Mouse (Mus musculus): ENCODE results near the gene Fzd10. TPM values are rescaled to one million over a fixed set of nuclear protein-coding genes. Genes with fewer than 3 reads are reported as not detected.
A peak's percentile ranks its signal among the peaks of the same experiment; 100 is the strongest.

Fzd10 gene
- total and polyA plus RNA-seq, 2 experiments from 2014 or later: 2.7 to 22.1 TPM

DNA sequence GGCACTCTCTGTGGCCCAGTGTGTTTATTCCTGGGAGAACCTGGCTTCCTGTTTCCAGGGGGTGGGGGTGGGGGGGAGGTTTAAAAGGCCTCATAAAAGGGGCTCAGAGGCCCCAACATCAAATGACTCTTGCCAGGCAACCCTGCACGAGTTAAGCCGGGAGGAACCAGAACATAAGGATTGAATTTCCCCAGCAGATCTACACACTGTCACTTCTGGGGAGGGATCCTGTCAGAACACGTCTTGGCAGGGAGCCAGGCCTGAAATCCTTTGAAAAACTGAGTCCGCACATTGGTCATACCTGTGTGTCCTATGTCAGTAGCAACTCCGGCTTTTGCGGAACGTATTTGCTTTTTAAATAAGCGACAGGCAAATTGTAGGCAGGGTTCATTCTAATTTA, 19.3 kb downstream of the Fzd10 start:
- Histone ChIP-seq H3K9me3 (ENCODE audit: low read length) (no peaks in the 10 kb centered on the region), H3K4me1 (ENCODE audit: insufficient read depth, low read length) (peaks cover 4% of the 10 kb centered on the region; the same call in 1 of the 2 replicates), H3K4me3 (ENCODE audit: low read length) (no peak overlapping the region), H3K9ac (replicated peaks; ENCODE audit: low read length) (no peak overlapping the region), H3K27ac (no peak overlapping the region), H3K4me2 (ENCODE audit: low read depth, low read length) (no peak overlapping the region), H3K36me3 (ENCODE audit: insufficient read depth, low read length) (no peaks in the 10 kb centered on the region), H3K27me3 (ENCODE audit: insufficient read depth, low read length) (no peaks in the 10 kb centered on the region)
- DNase-seq (ENCODE audit: low spot score) (peak; percentile 41), ATAC-seq (no peak)
- no peak for TF ChIP-seq CTCF (IDR thresholded peaks at IDR 0.05; ENCODE audit: low read depth)
- WGBS: 31% methylated on average over 8 of the region's 8 CpGs

DNA sequence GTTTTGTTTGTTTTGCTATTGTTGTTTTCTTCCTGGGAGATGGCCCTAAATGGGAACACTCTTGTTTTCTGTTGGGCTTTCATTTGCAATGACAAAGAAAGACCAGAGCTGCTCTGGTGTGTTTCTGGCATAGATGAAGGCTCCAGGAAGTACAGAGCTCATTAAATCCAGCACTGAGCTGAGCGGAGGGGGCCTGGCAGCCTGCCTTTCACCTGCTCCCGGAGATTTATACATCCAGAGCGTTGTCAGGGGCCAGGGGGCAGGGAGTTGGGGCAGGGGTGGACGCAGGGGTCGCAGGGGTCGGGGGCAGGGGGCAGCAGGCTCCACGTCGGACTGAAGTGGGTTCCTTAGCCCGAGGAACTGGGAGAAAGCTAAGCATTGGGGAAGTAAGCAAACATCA, 19.8 kb downstream of the Fzd10 start:
- H3K4me1 ChIP-seq (ENCODE audit: insufficient read depth, low read length): peaks cover 4% of the 10 kb centered on the region; the same call in 1 of the 2 replicates
- 8% methylated on average over 9 of the region's 9 CpGs for WGBS
- no peak overlapping the region for H3K27ac ChIP-seq
- H3K4me2 ChIP-seq (ENCODE audit: low read depth, low read length): no peak overlapping the region
- peak; percentile 30 for DNase-seq (ENCODE audit: low spot score)
- H3K36me3 ChIP-seq (ENCODE audit: insufficient read depth, low read length): no peaks in the 10 kb centered on the region
- no peak overlapping the region for H3K4me3 ChIP-seq (ENCODE audit: low read length)
- H3K9ac ChIP-seq (replicated peaks; ENCODE audit: low read length): no peak overlapping the region
- H3K27me3 ChIP-seq (ENCODE audit: insufficient read depth, low read length): no peaks in the 10 kb centered on the region
- ATAC-seq: no peak
- H3K9me3 ChIP-seq (ENCODE audit: low read length): no peaks in the 10 kb centered on the region
- no peak for TF ChIP-seq CTCF (IDR thresholded peaks at IDR 0.05; ENCODE audit: low read depth)

DNA sequence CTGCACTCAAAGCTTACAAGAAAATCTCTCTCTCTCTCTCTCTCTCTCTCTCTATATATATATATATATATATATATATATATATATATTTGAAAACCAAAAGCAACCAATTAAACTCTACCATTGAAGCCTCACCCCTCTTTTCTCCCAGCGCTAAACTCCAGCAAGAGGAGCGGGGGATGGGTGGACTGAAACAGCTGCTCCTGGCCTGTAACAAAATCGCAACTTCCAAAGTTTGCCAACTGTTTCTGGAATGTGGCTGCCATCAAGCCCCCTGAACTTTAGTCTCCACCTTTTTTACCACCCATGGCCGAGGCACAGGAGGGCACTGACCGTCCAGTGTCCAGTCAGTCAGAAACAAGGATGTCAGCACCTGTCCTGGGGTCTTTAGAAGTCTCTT, 27.1 kb downstream of the Fzd10 start:
- DNase-seq (ENCODE audit: low spot score) (no peak), ATAC-seq (no peak)
- H3K27me3 ChIP-seq (ENCODE audit: insufficient read depth, low read length): no peaks in the 10 kb centered on the region
- no peaks in the 10 kb centered on the region for H3K9me3 ChIP-seq (ENCODE audit: low read length)
- H3K4me1 ChIP-seq (ENCODE audit: insufficient read depth, low read length): no peaks in the 10 kb centered on the region
- H3K4me3 ChIP-seq (ENCODE audit: low read length): no peak overlapping the region
- 51% methylated on average over 5 of the region's 5 CpGs for WGBS
- H3K9ac ChIP-seq (replicated peaks; ENCODE audit: low read length): no peak overlapping the region
- no peaks in the 10 kb centered on the region for H3K36me3 ChIP-seq (ENCODE audit: insufficient read depth, low read length)
- no peak for TF ChIP-seq CTCF (IDR thresholded peaks at IDR 0.05; ENCODE audit: low read depth)
- no peak overlapping the region for H3K4me2 ChIP-seq (ENCODE audit: low read depth, low read length)
- no peak overlapping the region for H3K27ac ChIP-seq

DNA sequence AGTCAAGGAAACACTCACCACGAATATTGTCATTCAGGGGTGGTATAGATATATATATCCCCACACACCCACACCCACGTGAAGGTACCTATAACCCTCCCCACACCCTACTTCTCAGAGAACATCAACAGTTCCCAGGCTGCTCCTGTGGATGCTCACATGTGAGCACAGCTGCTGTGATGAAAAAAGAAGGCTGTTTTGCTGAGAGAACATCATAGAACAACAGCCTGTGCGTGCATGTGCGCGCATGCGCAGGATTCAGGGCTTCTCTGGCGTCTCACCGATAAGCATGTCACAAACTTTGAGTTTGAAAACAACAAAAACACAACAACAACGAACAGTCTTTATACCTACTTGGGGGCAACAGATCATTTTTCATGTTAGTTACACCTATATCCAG, 36.0 kb downstream of the Fzd10 start:
- Histone ChIP-seq H3K36me3 (ENCODE audit: insufficient read depth, low read length) (no peaks in the 10 kb centered on the region), H3K4me3 (ENCODE audit: low read length) (no peak overlapping the region), H3K4me1 (ENCODE audit: insufficient read depth, low read length) (no peaks in the 10 kb centered on the region), H3K27ac (no peak overlapping the region), H3K4me2 (ENCODE audit: low read depth, low read length) (no peak overlapping the region), H3K9ac (replicated peaks; ENCODE audit: low read length) (no peak overlapping the region), H3K27me3 (ENCODE audit: insufficient read depth, low read length) (no peaks in the 10 kb centered on the region), H3K9me3 (ENCODE audit: low read length) (no peaks in the 10 kb centered on the region)
- WGBS: 90% methylated on average over 9 of the region's 9 CpGs
- ATAC-seq: no peak
- DNase-seq (ENCODE audit: low spot score): no peak
- TF ChIP-seq CTCF (IDR thresholded peaks at IDR 0.05; ENCODE audit: low read depth): no peak

DNA sequence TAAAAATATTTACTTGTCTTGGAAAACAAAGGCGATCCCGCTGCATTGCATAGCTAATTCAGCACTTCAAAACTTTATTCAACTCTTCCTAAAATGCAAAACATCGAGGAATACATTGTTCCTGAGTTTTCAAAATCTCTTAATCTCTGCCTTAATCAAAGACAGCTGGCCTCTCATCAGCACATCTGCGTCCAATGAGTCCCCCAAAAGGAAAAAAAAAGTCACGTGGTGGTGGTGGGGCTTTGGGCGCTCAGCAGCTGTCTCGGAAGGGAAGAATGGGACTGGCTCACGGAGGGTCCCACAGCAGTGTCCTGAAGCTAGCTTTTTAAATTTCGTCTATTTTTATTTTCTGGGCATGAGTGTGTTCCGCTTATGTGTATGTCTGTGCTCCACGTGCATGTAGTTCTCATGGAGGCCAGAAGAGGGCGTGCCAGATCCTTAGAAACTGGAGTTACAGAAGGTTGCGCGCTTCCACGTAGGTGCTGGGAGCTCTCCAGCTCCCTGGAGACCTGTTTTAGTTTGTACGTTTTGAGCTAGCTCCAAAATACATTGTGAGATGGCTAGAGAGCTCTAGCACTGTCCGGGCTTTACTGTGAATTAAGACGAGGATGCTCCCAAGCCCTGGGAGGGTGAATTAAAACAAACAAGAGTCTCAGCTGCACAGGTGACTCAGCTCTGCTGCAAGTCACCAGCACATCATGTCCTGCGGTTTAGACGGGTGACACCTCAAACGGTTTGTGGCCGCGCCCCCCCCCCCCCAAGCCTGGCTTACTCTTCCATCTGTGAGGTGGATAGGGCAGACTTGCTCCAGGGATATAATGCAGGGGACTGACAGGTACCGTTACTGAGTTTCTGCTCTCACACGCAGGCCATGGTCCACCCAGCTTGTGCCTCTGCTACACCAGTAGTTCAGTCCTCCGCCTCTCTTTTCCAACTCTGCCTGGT, 36.7 kb downstream of the Fzd10 start:
- Histone ChIP-seq H3K4me1 (ENCODE audit: insufficient read depth, low read length) (no peaks in the 10 kb centered on the region), H3K4me3 (ENCODE audit: low read length) (no peak overlapping the region), H3K9ac (replicated peaks; ENCODE audit: low read length) (no peak overlapping the region), H3K36me3 (ENCODE audit: insufficient read depth, low read length) (no peaks in the 10 kb centered on the region), H3K9me3 (ENCODE audit: low read length) (no peaks in the 10 kb centered on the region), H3K4me2 (ENCODE audit: low read depth, low read length) (no peak overlapping the region), H3K27me3 (ENCODE audit: insufficient read depth, low read length) (no peaks in the 10 kb centered on the region), H3K27ac (no peak overlapping the region)
- TF ChIP-seq CTCF (IDR thresholded peaks at IDR 0.05; ENCODE audit: low read depth): no peak; the same call in 1 of the 2 replicates
- ATAC-seq: no peak
- DNase-seq (ENCODE audit: low spot score): no peak
- 88% methylated on average over 25 of the region's 26 CpGs for WGBS

DNA sequence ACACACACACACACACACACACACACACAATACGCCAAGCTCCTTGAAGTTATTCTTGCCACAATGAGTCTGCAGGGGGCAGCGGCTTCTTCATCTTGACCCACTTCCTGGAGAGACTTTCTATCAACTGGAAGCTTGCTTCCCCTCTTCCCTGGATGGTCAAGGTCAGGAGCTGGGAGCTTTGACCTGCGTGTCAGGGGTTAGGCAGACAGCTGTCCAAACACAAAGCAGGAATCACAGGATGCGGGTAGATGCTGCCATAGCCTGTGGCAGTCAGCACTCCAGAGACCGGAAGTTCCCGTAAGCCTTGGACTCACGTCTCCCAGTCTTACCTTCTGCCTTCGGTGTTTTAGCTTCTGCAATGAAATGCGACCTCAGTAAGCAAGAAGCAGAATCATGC, 38.1 kb downstream of the Fzd10 start:
- Histone ChIP-seq H3K36me3 (ENCODE audit: insufficient read depth, low read length) (no peaks in the 10 kb centered on the region), H3K4me1 (ENCODE audit: insufficient read depth, low read length) (no peaks in the 10 kb centered on the region), H3K4me3 (ENCODE audit: low read length) (no peak overlapping the region), H3K9ac (replicated peaks; ENCODE audit: low read length) (no peak overlapping the region), H3K9me3 (ENCODE audit: low read length) (no peaks in the 10 kb centered on the region), H3K27ac (no peak overlapping the region), H3K27me3 (ENCODE audit: insufficient read depth, low read length) (no peaks in the 10 kb centered on the region), H3K4me2 (ENCODE audit: low read depth, low read length) (no peak overlapping the region)
- no peak for TF ChIP-seq CTCF (IDR thresholded peaks at IDR 0.05; ENCODE audit: low read depth)
- ATAC-seq (no peak), DNase-seq (ENCODE audit: low spot score) (no peak)
- WGBS: 55% methylated on average over 9 of the region's 9 CpGs

DNA sequence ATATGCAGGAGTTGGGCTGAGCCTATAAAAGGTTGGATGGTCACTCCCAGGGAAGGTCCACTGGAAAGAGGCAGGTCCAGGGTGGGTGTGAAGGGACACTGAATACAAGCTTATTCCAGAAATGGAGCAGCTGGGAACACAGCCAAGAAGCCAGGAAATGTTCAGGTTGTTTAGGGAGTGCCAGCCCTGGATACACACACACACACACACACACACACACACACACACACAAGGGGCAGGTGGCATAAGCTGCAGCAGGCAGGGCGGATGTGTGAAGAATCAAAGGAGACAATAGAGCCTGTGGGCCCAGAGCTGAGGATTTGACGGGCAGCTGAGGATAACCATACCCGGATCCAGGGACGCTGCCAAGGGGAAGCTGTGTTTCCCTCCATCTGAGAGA, 42.4 kb downstream of the Fzd10 start:
- peak overlapping the region; percentile 3; the same call in 1 of the 2 replicates for H3K27ac ChIP-seq
- TF ChIP-seq CTCF (IDR thresholded peaks at IDR 0.05; ENCODE audit: low read depth): no peak
- no peaks in the 10 kb centered on the region for H3K27me3 ChIP-seq (ENCODE audit: insufficient read depth, low read length)
- H3K4me2 ChIP-seq (ENCODE audit: low read depth, low read length): no peak overlapping the region
- no peak overlapping the region for H3K4me3 ChIP-seq (ENCODE audit: low read length)
- no peaks in the 10 kb centered on the region for H3K9me3 ChIP-seq (ENCODE audit: low read length)
- 35% methylated on average over 4 of the region's 4 CpGs for WGBS
- peak; percentile 48 for DNase-seq (ENCODE audit: low spot score)
- no peak for ATAC-seq
- H3K4me1 ChIP-seq (ENCODE audit: insufficient read depth, low read length): no peaks in the 10 kb centered on the region
- H3K9ac ChIP-seq (replicated peaks; ENCODE audit: low read length): no peak overlapping the region
- H3K36me3 ChIP-seq (ENCODE audit: insufficient read depth, low read length): no peaks in the 10 kb centered on the region
